ENCODE assay signal across 9 mouse cellular contexts in the genomic region with DNA sequence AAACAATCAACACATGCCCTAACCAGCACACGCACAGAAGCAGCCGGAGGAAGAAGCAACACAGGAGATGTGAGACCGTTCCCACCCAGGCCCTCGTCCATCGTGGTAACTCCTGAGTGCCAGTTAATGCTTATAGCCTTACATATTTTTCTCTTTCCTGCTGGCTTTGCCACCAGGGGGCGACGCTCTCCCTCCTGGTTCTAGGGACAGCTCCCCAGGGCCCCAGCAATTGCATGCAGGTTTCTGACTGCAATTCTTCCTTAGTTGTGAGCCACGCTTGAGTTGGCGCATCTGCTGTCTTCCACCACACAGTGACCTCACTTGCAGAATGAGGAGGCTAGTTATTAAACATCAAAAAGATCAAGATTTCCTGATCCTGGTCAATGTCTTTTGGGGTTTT. TPM values are rescaled to one million over a fixed set of nuclear protein-coding genes. Genes with fewer than 3 reads are reported as not detected.
A peak's percentile ranks its signal among the peaks of the same experiment; 100 is the strongest.
DNase-seq lines count a peak whose midpoint lies in the region; TF ChIP-seq lines count a peak whose summit lies in the region.
"Had no signal": no experiment of that assay in that cellular context is flagged by ENCODE, and none has a peak within 500 bp of the region (broad histone marks: within the 10 kb centered on the region; RNA-seq: fewer than 3 reads in every experiment).

No protein-coding gene starts in this region.

- H3K9ac ChIP-seq in ES-E14 (ENCODE audit: insufficient read depth, low read depth, low read length, poor library complexity, severe bottlenecking), result no peak overlapping the region

- H3K4me1 ChIP-seq in ES-E14 (ENCODE audit: control insufficient read depth in 2 of 2, insufficient read depth in 2 of 2, low read length in 2 of 2, poor library complexity in 1 of 2), result peaks cover 13 to 14% of the 10 kb centered on the region in 2 experiments
- 0 out of 2 replicates have a peak, but pooled peaks cover 5% of the 10 kb centered on the region for H3K4me1 ChIP-seq in limb, embryonic 10.5 days

- 59% methylated on average over 9 of the region's 9 CpGs for WGBS in limb, embryonic 10.5 days

- no peak overlapping the region for H3K27ac ChIP-seq in ES-E14 (ENCODE audit: insufficient read depth, low read depth, low read length, poor library complexity, severe bottlenecking)
- no peak overlapping the region for H3K27ac ChIP-seq in limb, embryonic 10.5 days

- no peaks in the 10 kb centered on the region for H3K9me3 ChIP-seq in ES-E14 (ENCODE audit: control insufficient read depth, insufficient read depth, low read depth, low read length)
- 0 out of 2 replicates have a peak, but pooled peaks cover 3% of the 10 kb centered on the region for H3K9me3 ChIP-seq in limb, embryonic 10.5 days (replicated peaks)

- H3K4me3 ChIP-seq in ES-E14 (ENCODE audit: insufficient read depth in 1 of 2, low read depth in 1 of 2, low read length in 2 of 2, poor library complexity in 1 of 2, severe bottlenecking in 1 of 2), result no peak overlapping the region
- H3K4me3 ChIP-seq in limb, embryonic 10.5 days, result no peak overlapping the region
- H3K4me3 ChIP-seq: megakaryocyte, embryonic 14.5 days had no signal

- intact Hi-C loops in heart, postnatal 14 days (cut with DNase I), result loop anchor here (5.0 kb wide), 1 partner anchor 110 kb away; a partner anchor contains a TSS

- peak; percentile 58 to 70 for DNase-seq in heart, postnatal 14 days
- no peak for DNase-seq in heart, adult 8-10 months (ENCODE audit: low spot score)
- DNase-seq in 416B (ENCODE audit: low read depth), result peak; percentile 84
- peak; percentile 81 for DNase-seq in ES-E14 (ENCODE audit: low read depth, low spot score)
- DNase-seq in embryo, embryonic 10 days (ENCODE audit: low spot score), result peak; percentile 71
- DNase-seq in limb, embryonic 10.5 days (ENCODE audit: low spot score), result peak; percentile 64
- peak; percentile 80 for DNase-seq in retina, postnatal 1 day
- DNase-seq in urinary bladder, adult 2 months (ENCODE audit: low spot score), result no peak

- no peaks in the 10 kb centered on the region for H3K36me3 ChIP-seq in ES-E14 (ENCODE audit: control insufficient read depth, insufficient read depth, low read length, poor library complexity, severe bottlenecking)
- H3K36me3 ChIP-seq in limb, embryonic 10.5 days, result no peaks in the 10 kb centered on the region

- no peaks in the 10 kb centered on the region for H3K27me3 ChIP-seq in limb, embryonic 10.5 days (ENCODE audit: low read depth, poor library complexity, severe bottlenecking)
- H3K27me3 ChIP-seq: megakaryocyte, embryonic 14.5 days had no signal

- in situ Hi-C loops in ES-E14 (cut with MboI; ENCODE audit: low sequenced_read_pairs in 2 of 2, unreplicated experiment in 2 of 2), result no loop called here

TF ChIP-seq in ES-E14, 5 proteins besides CTCF, POLR2A, EP300 and RAD21:
- TF ChIP-seq MAFK (IDR thresholded peaks at IDR 0.05; ENCODE audit: insufficient read depth, low read depth, low read length) (no peak), ZC3H11A (IDR thresholded peaks at IDR 0.05; ENCODE audit: borderline replicate concordance, low read depth, low read length) (peak; percentile 56), CHD2 (IDR thresholded peaks at IDR 0.05; ENCODE audit: low read depth, low read length) (no peak), ZNF384 (IDR thresholded peaks at IDR 0.05; ENCODE audit: low read depth, low read length) (no peak; the same call in 1 of the 2 replicates), HCFC1 (IDR thresholded peaks at IDR 0.05; ENCODE audit: borderline replicate concordance, insufficient read depth, low read length) (no peak)

RNA-seq across cellular contexts. Expression of a gene that starts 17.3 kb away (rescaled TPM):
- total RNA-seq in heart, postnatal 14 days (2021), result 1,000 to 10,000 TPM; 1,322 to 1,446 TPM
- total RNA-seq in heart, adult 8-10 months (2022), result 1,000 to 10,000 TPM; 2,287 to 2,565 (median 2,388) TPM
- 108 and 146 TPM in 2 replicates for total RNA-seq in ES-E14 (2012; rRNA removed)
- 533 and 582 TPM in 2 replicates for polyA plus RNA-seq in limb, embryonic 10.5 days (2016; fragmentation: Nextera tagmentation; extraction: Ambion mirVana)
- polyA plus RNA-seq in urinary bladder, adult 2 months (2012; rRNA removed), result 86.8 and 101 TPM in 2 replicates

RNA-seq across cellular contexts. Expression of a gene that starts 54.1 kb away (rescaled TPM):
- total RNA-seq in heart, postnatal 14 days (2021), result 10 to 100 TPM; 12.9 to 13.4 TPM
- 10 to 100 TPM; 10.9 to 14.0 (median 11.7) TPM for total RNA-seq in heart, adult 8-10 months (2022)
- total RNA-seq in ES-E14 (2012; rRNA removed), result 50.1 and 106 TPM in 2 replicates
- polyA plus RNA-seq in limb, embryonic 10.5 days (2016; fragmentation: Nextera tagmentation; extraction: Ambion mirVana), result 8.1 and 9.9 TPM in 2 replicates
- polyA plus RNA-seq in urinary bladder, adult 2 months (2012; rRNA removed), result 15.8 and 27.2 TPM in 2 replicates

Comparison
In these comparisons a context has a peak if more than half of its experiments do, and no peak if none do; other contexts are left out.
1. DNase-seq: peak in heart, postnatal 14 days (2 of 2), 416B (single experiment), ES-E14 (single experiment), embryo, embryonic 10 days (single experiment), limb, embryonic 10.5 days (single experiment) and retina, postnatal 1 day (single experiment); none in heart, adult 8-10 months (single experiment) and urinary bladder, adult 2 months (single experiment).